Mouse (Mus musculus) adrenal gland, postnatal 10 days (tissue): ENCODE measurements around the gene Fscn3. TPM values are rescaled to one million over a fixed set of nuclear protein-coding genes. Genes with fewer than 3 reads are reported as not detected.

Experiments
- DNase-seq: peaks from one replicate; pipeline ENCODE4 v3.0.0; 2021; ENCODE audit warnings: mixed read lengths
- long read RNA-seq, 2 experiments: library from polyadenylated mRNA; stranded (forward); transcript quantifications; one replicate each; pipeline ENCODE4 v2.0.0; 2021
- total RNA-seq, 2 experiments: library from RNA; stranded (reverse); gene quantifications; 2 replicates each; pipeline ENCODE4 v1.2.3; 2021

Fscn3 gene
- total RNA-seq: under 1 TPM in 1 of 2 experiments, not detected in 1; 0.27 TPM
- long read RNA-seq, experiment 1: 0 reads
- long read RNA-seq, experiment 2: 0 reads

- no peak for DNase-seq
These were observed at the start of gene Fscn3 for GRCm38 (mm10) chr6:28427096-28427839. TSS of gene Fscn3 (plus strand) at chr6:28427789.

- DNase-seq: no peak
These were observed 45.6 kb upstream of the Fscn3 start for GRCm38 (mm10) chr6:28381983-28382382.

GRCm38 (mm10) chr6:28385169-28385568 lies 42.4 kb upstream of the Fscn3 start:
- no peak for DNase-seq

- DNase-seq: no peak
These were observed 38.6 kb upstream of the Fscn3 start for GRCm38 (mm10) chr6:28389038-28389437.

GRCm38 (mm10) chr6:28396051-28396852 lies 31.3 kb upstream of the Fscn3 start:
- DNase-seq: no peak

- DNase-seq: no peak
These were observed 30.6 kb upstream of the Fscn3 start for GRCm38 (mm10) chr6:28396853-28397457.

- peak; percentile 20 for DNase-seq
These were observed 29.8 kb upstream of the Fscn3 start, which contains the start of gene Zfp800 for GRCm38 (mm10) chr6:28397681-28398203. TSS of gene Zfp800 (minus strand) at chr6:28398005.

- DNase-seq: no peak
These were observed 28.9 kb upstream of the Fscn3 start for GRCm38 (mm10) chr6:28398726-28399125.

- no peak for DNase-seq
These were observed 27.8 kb upstream of the Fscn3 start for GRCm38 (mm10) chr6:28399791-28400190.

- DNase-seq: no peak
These were observed 17.5 kb upstream of the Fscn3 start for GRCm38 (mm10) chr6:28410053-28410452.

- DNase-seq: no peak
These were observed 16.4 kb upstream of the Fscn3 start for GRCm38 (mm10) chr6:28411236-28411635.

- no peak for DNase-seq
These were observed 10.6 kb upstream of the Fscn3 start for GRCm38 (mm10) chr6:28416981-28417380.

GRCm38 (mm10) chr6:28418449-28418848 lies 9.1 kb upstream of the Fscn3 start:
- peak; percentile 92 for DNase-seq

- DNase-seq: no peak
These were observed 7.9 kb upstream of the Fscn3 start for GRCm38 (mm10) chr6:28419673-28420072.

- no peak for DNase-seq
These were observed 7.2 kb upstream of the Fscn3 start for GRCm38 (mm10) chr6:28420361-28420760.

- DNase-seq: no peak
These were observed 6.7 kb upstream of the Fscn3 start for GRCm38 (mm10) chr6:28420865-28421264.

- peak; percentile 98 for DNase-seq
These were observed 6.1 kb upstream of the Fscn3 start for GRCm38 (mm10) chr6:28421469-28422000.

- DNase-seq: no peak
These were observed 4.8 kb upstream of the Fscn3 start for GRCm38 (mm10) chr6:28422651-28423290.

GRCm38 (mm10) chr6:28423313-28423712 lies 4.3 kb upstream of the Fscn3 start, which contains the start of gene Arf5:
TSS of gene Arf5 (plus strand) at chr6:28423560.
- DNase-seq: peak; percentile 99

- DNase-seq: peak; percentile 64
These were observed 3.6 kb upstream of the Fscn3 start for GRCm38 (mm10) chr6:28423767-28424695.

- DNase-seq: no peak
These were observed 2.6 kb upstream of the Fscn3 start for GRCm38 (mm10) chr6:28425019-28425418.
